Mouse (Mus musculus) forebrain, embryonic 16.5 days (tissue): Measurements from ENCODE around the gene Gm10073. TPM values are rescaled to one million over a fixed set of nuclear protein-coding genes. Genes with fewer than 3 reads are reported as not detected.
"Not testable (repeated sequence)": the region's sequence is repeated elsewhere in the genome, so short reads cannot be mapped to it uniquely, and the experiment has no call there.

Experiments used
- ATAC-seq: fragments of 200-750 bp; cut with Nextera tagmentation; 2 replicates; pipeline ENCODE4 v1.8.0; 2017; ENCODE audit warnings: mild to moderate bottlenecking, moderate library complexity
- H3K27ac ChIP-seq: fragments of 300-500 bp; sonication (generic); 2 replicates; pipeline ENCODE4 v1.5.1; 2014; ENCODE audit warnings: low read length, control low read depth
- H3K27me3 ChIP-seq: fragments of 300-500 bp; sonication (generic); replicated peaks from 2 replicates; pipeline ENCODE4 v1.6.1; 2014; ENCODE audit warnings: low read length; ENCODE audit not compliant: control insufficient read depth, insufficient read depth
- H3K36me3 ChIP-seq: fragments of 300-500 bp; sonication (generic); 2 replicates; pipeline ENCODE4 v1.6.1; 2014; ENCODE audit not compliant: control insufficient read depth, insufficient read depth
- H3K4me1 ChIP-seq: fragments of 300-500 bp; sonication (generic); replicated peaks from 2 replicates; pipeline ENCODE4 v1.6.1; 2014; ENCODE audit warnings: low read length; ENCODE audit not compliant: control insufficient read depth, insufficient read depth
- H3K4me2 ChIP-seq: fragments of 300-500 bp; sonication (generic); 2 replicates; pipeline ENCODE4 v1.6.1; 2014; ENCODE audit warnings: mild to moderate bottlenecking, low read length, control low read depth
- H3K4me3 ChIP-seq: fragments of 300-500 bp; sonication (generic); replicated peaks from 2 replicates; pipeline ENCODE4 v1.5.1; 2014; ENCODE audit warnings: mild to moderate bottlenecking, low read length, control low read depth
- H3K9ac ChIP-seq: fragments of 300-500 bp; sonication (generic); replicated peaks from 2 replicates; pipeline ENCODE4 v1.6.1; 2014; ENCODE audit warnings: low read depth, low read length, control low read depth
- H3K9me3 ChIP-seq: fragments of 300-500 bp; sonication (generic); 2 replicates; pipeline ENCODE4 v1.6.1; 2016; ENCODE audit warnings: low read length; ENCODE audit not compliant: control insufficient read depth
- WGBS: fragments of 180-500 bp; shearing (Covaris S2); extraction: QIAGEN DNeasy Blood & Tissue Kit; methylation state at CpG from one replicate; pipeline ENCODE4 v1.1.7; 2014; 5-methylcytosine and 5-hydroxymethylcytosine counted together
- polyA plus RNA-seq: library from polyadenylated mRNA; unstranded; fragments of >200 nt; fragmentation: Nextera tagmentation; extraction: Ambion mirVana; gene quantifications from 2 replicates; pipeline ENCODE4 v1.2.1, GENCODE M21; 2015

Gm10073 gene
- polyA plus RNA-seq, 1 experiment from 2014 or later: 9.2 TPM

DNA sequence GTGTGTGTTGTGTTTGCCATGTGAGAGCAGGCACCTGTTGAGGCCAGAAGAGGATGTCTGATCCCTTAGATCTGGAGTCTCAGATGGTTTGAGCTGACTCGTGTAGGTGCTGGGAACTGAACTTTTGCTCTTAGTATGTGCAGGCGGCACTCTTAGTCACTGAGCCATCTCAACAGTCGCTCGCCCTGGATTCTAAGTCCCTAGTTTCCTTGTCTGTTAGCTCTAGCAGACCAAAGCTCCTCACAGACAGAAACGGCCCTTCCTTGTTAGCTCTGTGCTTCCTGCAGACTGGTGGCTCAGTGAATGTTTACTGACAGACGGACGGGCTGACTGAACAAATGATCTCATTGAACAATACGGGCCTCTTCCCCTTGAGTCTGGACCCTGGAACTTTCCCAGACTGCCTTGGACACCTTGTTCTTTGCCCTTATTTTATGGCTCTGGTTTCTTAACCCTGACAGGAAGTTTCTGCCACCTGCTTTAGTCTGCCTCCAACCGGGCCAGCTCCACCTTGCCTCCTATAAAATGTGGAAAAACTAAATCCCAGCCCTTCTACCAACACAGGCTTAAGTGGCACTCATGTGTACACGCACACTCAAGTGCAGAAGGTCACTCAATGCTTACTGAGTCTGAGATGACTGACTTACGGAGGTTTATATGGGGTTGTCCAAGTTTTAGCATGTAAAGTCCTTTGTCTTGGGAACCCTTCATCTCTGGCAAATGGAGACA is 11.8 kb upstream of the Gm10073 start:
- H3K9me3 ChIP-seq: no peaks in the 10 kb centered on the region
- no peaks in the 10 kb centered on the region for H3K27me3 ChIP-seq
- H3K9ac ChIP-seq: no peak overlapping the region
- H3K4me2 ChIP-seq: no peak overlapping the region
- no peak for ATAC-seq
- no peaks in the 10 kb centered on the region for H3K4me1 ChIP-seq
- H3K36me3 ChIP-seq: no peaks in the 10 kb centered on the region
- H3K4me3 ChIP-seq: no peak overlapping the region
- no peak overlapping the region for H3K27ac ChIP-seq
- 78% methylated on average over 11 of the region's 11 CpGs for WGBS

DNA sequence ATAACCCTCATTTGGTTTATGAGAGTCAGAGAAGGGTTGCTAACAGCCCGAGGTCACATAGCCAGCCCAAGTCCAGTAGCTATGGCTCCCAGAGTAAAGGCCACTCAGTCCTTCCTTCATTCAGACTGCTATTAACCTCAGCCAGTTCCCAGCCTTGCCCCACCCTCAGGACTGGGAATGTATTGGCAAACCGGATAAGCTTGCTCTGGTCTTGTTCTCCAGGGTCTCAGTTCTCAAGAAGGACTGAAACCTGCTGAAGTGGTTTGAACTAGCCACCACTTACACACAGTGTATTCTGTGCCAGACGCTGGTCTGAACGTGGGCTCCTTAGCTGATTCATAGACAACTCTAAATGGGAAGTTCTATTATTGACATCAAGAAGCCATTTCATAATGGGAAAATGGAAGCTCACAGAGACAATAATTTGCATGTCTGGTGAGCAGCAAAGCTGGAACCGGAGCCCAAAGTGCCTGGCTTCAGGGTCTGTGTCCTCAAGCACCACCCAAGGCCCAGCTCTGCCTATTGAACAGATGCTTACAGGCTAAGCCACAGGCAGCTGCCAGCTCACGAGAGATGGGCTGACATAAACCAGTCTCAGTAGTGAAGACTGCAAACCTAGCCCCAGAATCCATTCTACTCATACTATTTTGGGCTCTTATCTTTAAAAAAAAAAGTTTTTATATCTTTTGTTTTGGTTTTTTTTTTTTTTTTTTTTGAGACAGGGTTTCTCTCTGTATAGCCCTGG is 8.3 kb upstream of the Gm10073 start:
- no peaks in the 10 kb centered on the region for H3K4me1 ChIP-seq
- H3K36me3 ChIP-seq: no peaks in the 10 kb centered on the region
- no peak overlapping the region for H3K4me3 ChIP-seq
- H3K9ac ChIP-seq: no peak overlapping the region
- H3K27ac ChIP-seq: no peak overlapping the region
- H3K4me2 ChIP-seq: no peak overlapping the region
- WGBS: 75% methylated on average over 6 of the region's 6 CpGs
- H3K27me3 ChIP-seq: no peaks in the 10 kb centered on the region
- H3K9me3 ChIP-seq: no peaks in the 10 kb centered on the region
- no peak for ATAC-seq

DNA sequence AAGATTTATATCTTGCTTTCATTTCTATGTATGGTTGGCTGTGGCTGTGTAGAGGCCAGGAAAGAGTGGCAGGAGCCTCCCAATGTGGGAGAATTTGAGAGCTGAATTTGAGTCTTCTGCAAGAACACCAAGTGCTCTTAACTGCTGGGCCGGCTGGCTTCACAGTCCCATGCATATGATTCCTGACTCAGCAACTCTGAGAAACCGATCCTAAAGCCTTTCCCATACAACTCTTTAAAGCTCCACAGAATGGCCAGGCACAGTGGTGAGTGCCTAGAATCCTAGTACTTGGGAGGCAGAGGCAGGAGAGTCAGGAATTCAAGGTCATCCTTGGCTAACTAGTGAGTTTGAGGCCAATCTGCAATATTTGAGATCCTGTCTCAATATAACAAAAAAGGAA is 6.2 kb upstream of the Gm10073 start:
- no peak for ATAC-seq
- 66% methylated on average over 2 of the region's 2 CpGs for WGBS
- H3K4me2 ChIP-seq: no peak overlapping the region
- H3K4me3 ChIP-seq: no peak overlapping the region
- no peaks in the 10 kb centered on the region for H3K36me3 ChIP-seq
- no peak overlapping the region for H3K27ac ChIP-seq
- H3K4me1 ChIP-seq: no peaks in the 10 kb centered on the region
- H3K9me3 ChIP-seq: no peaks in the 10 kb centered on the region
- H3K27me3 ChIP-seq: no peaks in the 10 kb centered on the region
- no peak overlapping the region for H3K9ac ChIP-seq

DNA sequence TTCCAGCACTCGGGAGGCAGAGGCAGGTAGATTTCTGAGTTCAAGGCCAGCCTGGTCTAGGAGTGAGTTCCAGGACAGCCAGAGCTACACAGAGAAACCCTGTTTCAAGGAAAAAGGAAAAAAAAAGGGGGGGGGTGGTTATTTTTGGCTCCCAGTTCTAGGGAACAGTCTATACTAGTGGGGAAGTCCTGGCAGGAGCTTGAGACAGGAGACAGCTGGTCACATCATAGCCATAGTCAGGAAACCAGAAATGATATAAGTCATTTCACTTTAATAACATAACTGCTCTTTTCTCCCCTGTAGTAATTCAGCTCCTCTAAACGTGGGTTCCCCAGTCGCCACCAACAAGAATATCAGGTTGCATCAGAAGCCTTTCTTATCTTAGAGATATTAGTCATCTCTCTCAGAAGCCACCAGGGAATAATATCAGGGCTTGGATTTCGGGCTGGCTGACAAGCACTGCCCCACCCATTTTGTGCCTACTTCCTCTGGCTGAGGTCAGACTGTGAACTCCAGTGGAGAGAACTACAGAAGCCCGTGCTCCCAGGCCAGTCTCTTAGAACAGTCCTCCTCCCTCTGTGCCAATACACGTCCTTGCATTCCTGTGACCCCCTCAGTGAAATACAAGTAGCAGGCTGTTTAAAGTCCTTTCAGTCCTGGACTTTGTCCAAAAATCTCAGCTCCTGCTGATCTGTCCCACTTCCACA is 3.7 kb upstream of the Gm10073 start:
- no peak overlapping the region for H3K4me3 ChIP-seq
- no peak overlapping the region for H3K4me2 ChIP-seq
- H3K27me3 ChIP-seq: no peaks in the 10 kb centered on the region
- no peak for ATAC-seq
- H3K9ac ChIP-seq: no peak overlapping the region
- no peaks in the 10 kb centered on the region for H3K4me1 ChIP-seq
- no peaks in the 10 kb centered on the region for H3K36me3 ChIP-seq
- H3K27ac ChIP-seq: no peak overlapping the region
- 52% methylated on average over 6 of the region's 6 CpGs for WGBS
- no peaks in the 10 kb centered on the region for H3K9me3 ChIP-seq

DNA sequence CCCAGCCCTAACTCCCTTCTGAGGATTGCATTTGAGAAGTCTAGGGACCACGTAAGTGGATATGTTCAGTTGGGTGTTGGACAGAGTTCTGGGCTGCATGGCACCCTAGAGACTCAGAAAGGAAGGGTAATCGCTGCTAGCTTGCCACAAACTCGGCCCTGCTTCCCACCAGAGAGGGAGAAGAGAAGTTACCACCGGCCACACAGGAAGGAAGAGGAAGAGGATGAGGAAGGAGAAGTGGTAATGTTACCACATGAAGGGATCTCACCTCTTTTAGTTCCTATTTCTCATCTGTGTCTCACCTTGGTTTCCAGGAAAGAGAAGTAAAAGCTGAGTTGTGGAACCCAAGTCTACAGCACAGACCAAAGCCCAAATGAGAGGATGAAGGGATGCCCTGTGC is 1.0 kb upstream of the Gm10073 start:
- H3K4me1 ChIP-seq: no peaks in the 10 kb centered on the region
- no peak overlapping the region for H3K9ac ChIP-seq
- no peak overlapping the region for H3K4me2 ChIP-seq
- no peak overlapping the region for H3K4me3 ChIP-seq
- no peak for ATAC-seq
- no peaks in the 10 kb centered on the region for H3K27me3 ChIP-seq
- H3K27ac ChIP-seq: no peak overlapping the region
- 79% methylated on average over 4 of the region's 4 CpGs for WGBS
- no peaks in the 10 kb centered on the region for H3K9me3 ChIP-seq
- H3K36me3 ChIP-seq: no peaks in the 10 kb centered on the region

DNA sequence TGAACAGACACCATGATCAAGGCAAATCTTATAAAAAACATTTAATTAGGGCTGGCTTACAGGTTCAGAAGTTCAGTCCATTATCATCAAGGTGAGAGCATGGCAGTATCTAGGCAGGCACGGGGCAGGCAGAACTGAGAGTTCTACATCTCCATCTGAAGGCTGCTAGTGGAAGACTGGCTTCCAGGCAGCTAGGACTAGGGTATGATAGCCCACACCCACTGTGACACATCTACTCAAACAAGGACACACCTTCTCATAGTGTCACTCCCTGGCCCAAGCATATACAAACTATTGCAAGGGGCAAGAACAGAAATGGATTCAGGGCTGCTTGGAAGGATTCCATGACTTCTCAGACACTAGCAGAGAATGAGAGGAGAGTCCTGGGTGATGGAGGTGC is 1.1 kb downstream of the Gm10073 start:
- H3K27ac ChIP-seq, ATAC-seq, H3K4me1 ChIP-seq, H3K4me3 ChIP-seq, H3K9me3 ChIP-seq, H3K27me3 ChIP-seq, H3K9ac ChIP-seq, H3K4me2 ChIP-seq, H3K36me3 ChIP-seq: not testable (repeated sequence)
- 82% methylated on average over 1 of the region's 1 CpGs for WGBS

DNA sequence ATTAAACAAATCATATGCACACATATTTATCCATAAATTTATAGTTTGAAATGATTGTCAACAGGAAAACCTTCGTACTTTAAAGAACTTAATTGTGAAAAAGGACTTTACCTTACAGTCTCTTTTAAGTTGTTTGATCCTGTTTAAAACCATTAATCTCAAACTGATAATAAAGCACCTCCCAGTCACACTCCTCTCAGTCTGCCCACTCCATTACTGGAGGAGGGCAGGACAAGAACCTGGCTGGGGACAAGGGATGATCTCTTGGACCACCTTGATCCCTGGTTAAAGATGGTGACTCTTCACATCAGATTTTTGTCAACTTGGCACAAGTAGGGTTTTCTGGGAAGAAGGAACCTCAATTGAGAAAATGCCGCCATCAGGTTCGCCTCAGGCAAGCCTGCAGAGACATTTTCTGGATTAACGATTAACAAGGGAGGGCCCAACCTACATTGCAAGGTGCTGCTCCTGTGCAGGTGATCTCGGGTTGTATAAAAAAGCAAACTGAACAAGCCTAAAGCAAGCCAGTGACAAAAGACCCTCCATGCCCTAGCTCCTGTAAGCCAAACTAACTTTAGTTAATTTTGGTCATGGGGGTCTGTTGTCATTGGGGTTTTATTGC is 1.6 kb downstream of the Gm10073 start:
- H3K27ac ChIP-seq: no peak overlapping the region

DNA sequence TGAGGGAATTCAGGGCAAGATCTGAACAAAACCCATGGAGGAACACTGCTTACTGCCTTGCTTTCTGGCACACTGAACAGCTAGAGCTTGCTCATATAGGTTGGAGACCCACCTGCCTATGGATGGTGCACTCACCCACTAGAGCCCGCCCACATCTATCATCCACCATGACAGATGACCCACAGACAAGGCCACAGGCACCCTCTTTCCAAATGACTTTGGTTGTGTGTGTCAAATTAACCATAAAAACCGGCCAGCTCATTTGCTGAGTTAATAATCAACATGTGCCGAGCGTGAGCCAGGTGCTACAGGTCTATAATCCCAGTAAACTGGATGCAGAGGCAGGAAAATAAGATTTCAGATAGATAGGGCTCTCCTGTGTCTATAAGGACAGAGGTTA is 2.9 kb downstream of the Gm10073 start:
- Histone ChIP-seq H3K36me3 (no peaks in the 10 kb centered on the region), H3K27me3 (no peaks in the 10 kb centered on the region), H3K4me1 (no peaks in the 10 kb centered on the region), H3K9ac (no peak overlapping the region), H3K4me3 (no peak overlapping the region), H3K4me2 (no peak overlapping the region), H3K27ac (no peak overlapping the region), H3K9me3 (no peaks in the 10 kb centered on the region)
- WGBS: 80% methylated on average over 4 of the region's 4 CpGs
- no peak for ATAC-seq

More for the DNA sequence above, 1.6 kb downstream of the Gm10073 start:
- Histone ChIP-seq H3K4me3 (no peak overlapping the region), H3K9ac (no peak overlapping the region), H3K4me1 (no peaks in the 10 kb centered on the region), H3K27me3 (no peaks in the 10 kb centered on the region), H3K4me2 (no peak overlapping the region), H3K9me3 (no peaks in the 10 kb centered on the region), H3K36me3 (no peaks in the 10 kb centered on the region)
- 88% methylated on average over 5 of the region's 5 CpGs for WGBS
- no peak for ATAC-seq

DNA sequence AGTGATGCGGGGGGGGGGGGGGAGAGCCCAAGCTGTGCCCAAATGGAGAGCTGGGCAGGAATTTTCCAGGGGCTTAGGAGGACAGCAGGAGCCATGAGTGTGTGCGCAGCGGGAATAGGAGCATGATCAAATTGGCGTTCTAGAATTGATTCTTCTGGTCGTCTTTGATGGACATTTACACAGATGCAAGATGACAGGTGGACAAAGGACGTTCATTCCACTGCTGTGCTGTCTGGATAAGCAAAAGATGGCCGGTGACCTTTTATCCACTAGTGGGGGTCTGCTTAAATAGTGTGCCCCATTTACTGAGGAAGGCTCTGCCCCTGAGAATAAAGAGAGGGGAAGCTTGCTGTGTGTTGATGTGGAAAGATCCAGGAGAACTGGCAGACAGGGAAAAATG is 4.3 kb downstream of the Gm10073 start:
- no peak overlapping the region for H3K4me2 ChIP-seq
- 48% methylated on average over 6 of the region's 7 CpGs for WGBS
- H3K9ac ChIP-seq: no peak overlapping the region
- ATAC-seq: no peak
- no peaks in the 10 kb centered on the region for H3K36me3 ChIP-seq
- H3K27ac ChIP-seq: no peak overlapping the region
- H3K4me3 ChIP-seq: no peak overlapping the region
- no peaks in the 10 kb centered on the region for H3K9me3 ChIP-seq
- no peaks in the 10 kb centered on the region for H3K4me1 ChIP-seq
- H3K27me3 ChIP-seq: no peaks in the 10 kb centered on the region
